Mouse (Mus musculus): ENCODE data around the gene Stk35. TPM values are rescaled to one million over a fixed set of nuclear protein-coding genes. Genes with fewer than 3 reads are reported as not detected.

Stk35 gene
- polyA plus RNA-seq, 1 experiment, result 12.9 TPM

DNA sequence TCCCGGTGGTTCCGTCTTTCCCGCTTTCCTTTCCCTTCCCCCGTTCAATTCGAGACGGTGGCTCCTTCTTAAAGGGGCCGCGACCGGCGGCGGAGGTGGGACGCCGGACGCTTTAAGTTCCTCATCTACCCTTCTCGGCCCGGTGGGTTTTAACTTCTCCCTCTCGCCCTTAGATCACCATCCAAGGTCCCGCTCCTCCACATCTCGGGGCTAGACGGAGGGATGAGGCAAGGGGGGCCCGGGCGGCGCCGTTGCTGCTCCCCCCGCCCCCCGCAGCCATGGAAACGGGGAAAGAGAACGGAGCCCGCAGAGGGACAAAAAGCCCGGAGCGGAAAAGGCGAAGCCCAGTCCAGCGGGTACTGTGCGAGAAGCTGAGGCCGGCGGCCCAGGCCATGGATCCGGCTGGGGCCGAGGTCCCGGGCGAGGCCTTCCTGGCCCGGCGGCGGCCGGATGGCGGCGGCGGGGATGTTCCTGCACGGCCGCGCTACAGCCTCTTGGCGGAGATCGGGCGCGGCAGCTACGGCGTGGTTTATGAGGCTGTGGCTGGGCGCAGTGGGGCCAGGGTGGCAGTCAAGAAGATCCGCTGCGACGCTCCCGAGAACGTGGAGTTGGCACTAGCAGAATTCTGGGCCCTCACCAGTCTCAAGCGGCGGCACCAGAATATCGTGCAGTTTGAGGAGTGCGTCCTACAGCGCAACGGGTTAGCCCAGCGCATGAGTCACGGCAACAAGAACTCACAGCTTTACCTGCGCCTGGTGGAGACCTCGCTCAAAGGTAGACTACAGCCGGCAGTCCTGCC, 1.1 kb downstream of the Stk35 start:
- Histone ChIP-seq H3K27me3 (ENCODE audit: control insufficient read depth, insufficient read depth, insufficient read length) (no peaks in the 10 kb centered on the region), H3K79me3 (ENCODE audit: low read depth) (peaks cover 46% of the 10 kb centered on the region), H3K4me3 (ENCODE audit: insufficient read depth, poor library complexity, severe bottlenecking) (peak overlapping the region; percentile 94), H3K79me2 (ENCODE audit: control insufficient read depth, insufficient read depth) (peaks cover 59% of the 10 kb centered on the region), H3K36me3 (ENCODE audit: control insufficient read depth, insufficient read depth) (peaks cover 45% of the 10 kb centered on the region), H3ac (ENCODE audit: control insufficient read depth, insufficient read length, low read depth) (peak overlapping the region; percentile 91)
- peak; percentile 45 for TF ChIP-seq MAX (IDR thresholded peaks at IDR 0.05)
- TF ChIP-seq CTCF (IDR thresholded peaks at IDR 0.05; ENCODE audit: control insufficient read depth, insufficient read depth, insufficient read length), result no peak

DNA sequence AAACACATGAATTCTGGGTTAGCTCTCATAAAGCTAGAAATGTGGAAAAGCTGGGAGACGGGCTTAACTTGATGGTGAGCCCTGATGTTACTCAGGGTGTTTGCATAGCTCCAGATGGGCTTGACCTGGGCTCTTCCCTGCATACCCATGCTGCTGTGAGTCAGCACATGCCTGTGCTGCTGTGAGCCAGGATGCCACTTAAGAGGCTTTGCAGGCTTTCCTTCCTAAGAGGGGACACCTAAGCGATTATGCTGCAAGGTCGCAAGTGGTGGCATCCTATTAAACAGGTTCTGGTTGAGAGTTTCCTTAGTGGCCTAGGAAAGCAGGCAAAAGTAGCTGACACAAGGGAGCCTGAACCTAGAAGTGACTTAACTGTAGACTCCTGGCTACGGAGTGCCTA, 5.2 kb downstream of the Stk35 start:
- H3ac ChIP-seq (ENCODE audit: control insufficient read depth, insufficient read length, low read depth), result no peak overlapping the region
- TF ChIP-seq FOSL1 (IDR thresholded peaks at IDR 0.05; ENCODE audit: insufficient read depth, low read length, poor library complexity, severe bottlenecking), result no peak
- TF ChIP-seq MAX (IDR thresholded peaks at IDR 0.05), result no peak
- TF ChIP-seq CTCF (IDR thresholded peaks at IDR 0.05; ENCODE audit: control insufficient read depth, insufficient read depth, insufficient read length), result no peak
- no peak for TF ChIP-seq CEBPB (IDR thresholded peaks at IDR 0.05; ENCODE audit: low read depth)
- TF ChIP-seq MYOD1 (IDR thresholded peaks at IDR 0.05; ENCODE audit: control insufficient read depth, insufficient read length, low read depth), result no peak
- TF ChIP-seq MYOG (IDR thresholded peaks at IDR 0.05; ENCODE audit: control insufficient read depth, extremely low read depth, insufficient read length), result no peak
- no peak for TF ChIP-seq USF1 (IDR thresholded peaks at IDR 0.05; ENCODE audit: low read depth)
- no peaks in the 10 kb centered on the region for H3K27me3 ChIP-seq (ENCODE audit: control insufficient read depth, insufficient read depth, insufficient read length)
- H3K79me2 ChIP-seq (ENCODE audit: control insufficient read depth, insufficient read depth), result peaks cover 99% of the 10 kb centered on the region
- H3K79me3 ChIP-seq (ENCODE audit: low read depth), result peaks cover 83% of the 10 kb centered on the region
- peaks cover 83% of the 10 kb centered on the region for H3K36me3 ChIP-seq (ENCODE audit: control insufficient read depth, insufficient read depth)
- no peak overlapping the region for H3K4me3 ChIP-seq (ENCODE audit: insufficient read depth, poor library complexity, severe bottlenecking)

DNA sequence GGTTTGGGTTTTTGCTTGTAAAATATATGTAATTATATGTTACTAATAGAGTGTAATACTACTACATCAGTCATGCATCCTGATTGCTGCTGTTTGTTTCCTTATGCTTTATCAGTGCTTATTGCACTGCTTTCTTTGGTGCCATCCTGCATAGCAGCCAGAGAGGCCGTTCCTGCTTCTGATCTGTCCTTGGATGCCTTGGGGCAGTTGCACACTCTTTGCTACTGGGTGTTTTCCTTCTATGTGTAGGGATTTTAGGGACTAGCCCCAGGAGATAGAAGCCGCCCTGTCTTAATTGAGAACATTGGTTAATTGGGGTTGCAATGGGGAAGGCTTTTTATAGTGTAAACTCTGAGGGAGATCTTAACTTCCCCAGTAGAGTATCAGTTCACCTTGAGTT, 6.2 kb downstream of the Stk35 start:
- Histone ChIP-seq H3K36me3 (ENCODE audit: control insufficient read depth, insufficient read depth) (peaks cover 93% of the 10 kb centered on the region), H3K79me2 (ENCODE audit: control insufficient read depth, insufficient read depth) (peaks cover 100% of the 10 kb centered on the region), H3K4me3 (ENCODE audit: insufficient read depth, poor library complexity, severe bottlenecking) (no peak overlapping the region), H3K27me3 (ENCODE audit: control insufficient read depth, insufficient read depth, insufficient read length) (no peaks in the 10 kb centered on the region), H3K79me3 (ENCODE audit: low read depth) (peaks cover 93% of the 10 kb centered on the region), H3ac (ENCODE audit: control insufficient read depth, insufficient read length, low read depth) (no peak overlapping the region)
- no peak for TF ChIP-seq CEBPB (IDR thresholded peaks at IDR 0.05; ENCODE audit: low read depth)
- no peak for TF ChIP-seq MYOD1 (IDR thresholded peaks at IDR 0.05; ENCODE audit: control insufficient read depth, insufficient read length, low read depth)
- no peak for TF ChIP-seq MAX (IDR thresholded peaks at IDR 0.05)
- no peak for TF ChIP-seq CTCF (IDR thresholded peaks at IDR 0.05; ENCODE audit: control insufficient read depth, insufficient read depth, insufficient read length)
- TF ChIP-seq MYOG (IDR thresholded peaks at IDR 0.05; ENCODE audit: control insufficient read depth, extremely low read depth, insufficient read length), result no peak
- TF ChIP-seq USF1 (IDR thresholded peaks at IDR 0.05; ENCODE audit: low read depth), result no peak
- TF ChIP-seq FOSL1 (IDR thresholded peaks at IDR 0.05; ENCODE audit: insufficient read depth, low read length, poor library complexity, severe bottlenecking), result no peak

DNA sequence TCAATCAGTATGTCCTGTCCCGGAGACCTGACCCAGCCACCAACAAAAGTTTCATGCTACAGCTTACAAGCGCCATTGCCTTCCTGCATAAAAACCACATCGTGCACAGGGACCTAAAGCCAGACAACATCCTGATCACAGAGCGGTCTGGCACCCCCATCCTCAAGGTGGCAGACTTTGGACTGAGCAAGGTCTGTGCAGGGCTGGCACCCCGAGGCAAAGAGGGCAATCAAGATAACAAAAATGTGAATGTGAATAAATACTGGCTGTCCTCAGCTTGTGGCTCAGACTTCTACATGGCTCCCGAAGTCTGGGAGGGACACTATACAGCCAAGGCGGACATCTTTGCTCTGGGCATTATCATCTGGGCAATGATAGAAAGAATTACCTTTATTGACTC, 10.2 kb downstream of the Stk35 start:
- TF ChIP-seq FOSL1 (IDR thresholded peaks at IDR 0.05; ENCODE audit: insufficient read depth, low read length, poor library complexity, severe bottlenecking) (no peak), CEBPB (IDR thresholded peaks at IDR 0.05; ENCODE audit: low read depth) (no peak), MYOD1 (IDR thresholded peaks at IDR 0.05; ENCODE audit: control insufficient read depth, insufficient read length, low read depth) (no peak), MYOG (IDR thresholded peaks at IDR 0.05; ENCODE audit: control insufficient read depth, extremely low read depth, insufficient read length) (no peak), MAX (IDR thresholded peaks at IDR 0.05) (no peak), USF1 (IDR thresholded peaks at IDR 0.05; ENCODE audit: low read depth) (no peak), CTCF (IDR thresholded peaks at IDR 0.05; ENCODE audit: control insufficient read depth, insufficient read depth, insufficient read length) (no peak)
- Histone ChIP-seq H3K36me3 (ENCODE audit: control insufficient read depth, insufficient read depth) (peaks cover 87% of the 10 kb centered on the region), H3K79me2 (ENCODE audit: control insufficient read depth, insufficient read depth) (peaks cover 100% of the 10 kb centered on the region), H3K27me3 (ENCODE audit: control insufficient read depth, insufficient read depth, insufficient read length) (no peaks in the 10 kb centered on the region), H3K4me3 (ENCODE audit: insufficient read depth, poor library complexity, severe bottlenecking) (no peak overlapping the region), H3K79me3 (ENCODE audit: low read depth) (peaks cover 95% of the 10 kb centered on the region), H3ac (ENCODE audit: control insufficient read depth, insufficient read length, low read depth) (no peak overlapping the region)

DNA sequence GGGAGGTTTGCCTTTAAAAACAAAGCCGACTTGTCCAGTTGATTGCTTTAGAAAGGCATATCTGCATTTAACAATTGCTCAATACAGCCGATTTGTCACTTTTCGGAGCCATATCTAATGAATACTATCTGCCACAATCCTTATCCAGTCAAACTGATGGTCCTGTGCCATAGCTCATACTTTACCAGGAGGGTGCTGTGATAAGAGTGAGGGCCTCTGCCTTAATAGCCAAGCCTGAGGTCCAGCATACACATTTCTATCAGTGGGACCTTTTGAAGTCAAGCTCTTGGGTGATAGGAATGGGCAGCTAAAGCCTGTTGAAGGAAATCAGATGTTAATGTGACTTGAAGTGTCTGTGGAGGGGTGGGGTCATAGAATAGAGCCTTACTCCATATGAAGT, 13.7 kb downstream of the Stk35 start:
- H3K79me3 ChIP-seq (ENCODE audit: low read depth), result peaks cover 93% of the 10 kb centered on the region
- peaks cover 100% of the 10 kb centered on the region for H3K79me2 ChIP-seq (ENCODE audit: control insufficient read depth, insufficient read depth)
- TF ChIP-seq FOSL1 (IDR thresholded peaks at IDR 0.05; ENCODE audit: insufficient read depth, low read length, poor library complexity, severe bottlenecking) (no peak), MYOD1 (IDR thresholded peaks at IDR 0.05; ENCODE audit: control insufficient read depth, insufficient read length, low read depth) (no peak), CEBPB (IDR thresholded peaks at IDR 0.05; ENCODE audit: low read depth) (no peak), CTCF (IDR thresholded peaks at IDR 0.05; ENCODE audit: control insufficient read depth, insufficient read depth, insufficient read length) (no peak), MYOG (IDR thresholded peaks at IDR 0.05; ENCODE audit: control insufficient read depth, extremely low read depth, insufficient read length) (no peak), MAX (IDR thresholded peaks at IDR 0.05) (no peak), USF1 (IDR thresholded peaks at IDR 0.05; ENCODE audit: low read depth) (no peak)
- H3K27me3 ChIP-seq (ENCODE audit: control insufficient read depth, insufficient read depth, insufficient read length), result no peaks in the 10 kb centered on the region
- no peak overlapping the region for H3K4me3 ChIP-seq (ENCODE audit: insufficient read depth, poor library complexity, severe bottlenecking)
- H3ac ChIP-seq (ENCODE audit: control insufficient read depth, insufficient read length, low read depth), result no peak overlapping the region
- peaks cover 81% of the 10 kb centered on the region for H3K36me3 ChIP-seq (ENCODE audit: control insufficient read depth, insufficient read depth)
